Mouse (Mus musculus) liver, adult 2 months (tissue): ENCODE measurements around the gene Nfyb.

Source experiments
- CTCF ChIP-seq: fragments of 200-500 bp; IDR thresholded peaks from 2 replicates; pipeline ENCODE4 v1.5.1; 2011; ENCODE audit warnings: low read depth, low read length, control low read depth
- POLR2A ChIP-seq: fragments of 200-500 bp; IDR thresholded peaks from 2 replicates; pipeline ENCODE4 v1.6.1; 2011; ENCODE audit warnings: low read length, control low read depth; ENCODE audit not compliant: insufficient read depth; ENCODE audit errors: extremely low read depth

DNA sequence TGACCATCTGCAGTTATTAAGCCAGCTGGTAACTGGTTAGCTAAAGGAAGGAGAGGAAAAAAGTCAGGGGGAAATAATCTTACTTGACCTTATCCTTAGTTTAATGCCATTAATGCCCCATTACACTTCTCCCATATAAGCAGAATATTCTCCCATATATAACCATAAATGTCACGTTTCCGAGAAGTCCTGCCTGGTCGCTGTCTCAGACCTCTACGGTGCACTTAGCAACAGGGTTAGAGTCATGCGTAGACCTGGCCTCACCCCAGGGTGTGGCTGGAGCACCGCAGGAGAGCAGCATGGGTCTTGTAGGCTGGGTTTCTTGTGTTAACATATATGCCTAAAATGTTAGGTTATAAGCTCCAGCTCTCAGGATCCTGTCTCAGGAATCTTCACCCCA lies 13.2 kb downstream of the Nfyb start:
- TF ChIP-seq CTCF (no peak), POLR2A (no peak)
